Mouse (Mus musculus): ENCODE results near the gene Rab23. TPM values are rescaled to one million over a fixed set of nuclear protein-coding genes. Genes with fewer than 3 reads are reported as not detected.

Gene Rab23
- polyA plus RNA-seq, 1 experiment from 2014 or later: 33.3 TPM

DNA sequence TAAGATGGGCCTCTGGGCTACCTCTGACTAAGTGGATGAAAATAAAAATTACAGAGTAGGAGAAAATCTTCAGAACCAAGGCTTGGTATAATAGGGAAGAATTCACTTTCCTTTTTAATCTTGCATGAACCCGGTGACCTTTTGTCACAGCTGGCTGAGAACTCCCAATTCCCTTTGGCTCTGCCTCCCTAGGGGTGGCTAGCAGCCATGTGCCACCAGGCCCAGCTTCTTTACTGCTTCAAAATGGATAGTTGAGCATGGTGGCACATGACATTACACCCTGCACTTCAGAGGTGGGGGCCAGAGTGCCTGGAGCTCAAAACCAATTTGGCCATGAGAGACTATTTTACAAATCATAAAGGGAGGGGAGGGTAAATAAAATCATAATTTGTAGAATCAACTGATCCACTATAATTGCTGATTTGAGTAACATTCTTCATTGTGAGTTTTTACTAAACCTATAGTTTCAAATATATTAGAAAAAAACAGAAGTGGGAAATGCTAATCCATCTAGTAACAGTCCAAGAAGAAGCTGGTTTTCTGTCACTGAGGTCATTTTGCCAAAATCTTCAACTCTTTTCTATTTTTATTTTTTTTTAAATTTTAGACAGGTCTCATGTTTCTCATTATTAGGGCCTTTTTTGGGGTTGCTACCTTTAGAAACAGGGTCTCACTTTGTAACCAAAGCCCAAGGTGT is 48.6 kb downstream of the Rab23 start:
- no peaks in the 10 kb centered on the region for H3K27me3 ChIP-seq (ENCODE audit: control insufficient read depth, insufficient read depth, low read depth, low read length)
- peaks cover 14% of the 10 kb centered on the region for H3K36me3 ChIP-seq (ENCODE audit: control insufficient read depth, insufficient read depth, low read length)
- H3K27ac ChIP-seq (ENCODE audit: low read length): no peak overlapping the region
- no peak overlapping the region for H3K4me3 ChIP-seq (ENCODE audit: low read depth, low read length)
- no peak for ATAC-seq
- no peak overlapping the region for H3K9ac ChIP-seq (ENCODE audit: low read depth, low read length)
- 65% methylated on average over 1 of the region's 1 CpGs for WGBS
- no peaks in the 10 kb centered on the region for H3K4me1 ChIP-seq (ENCODE audit: control insufficient read depth, insufficient read depth, low read length)
- no peaks in the 10 kb centered on the region for H3K9me3 ChIP-seq (replicated peaks; ENCODE audit: control insufficient read depth, low read length, poor library complexity, severe bottlenecking)
- H3K4me2 ChIP-seq (ENCODE audit: low read length): no peak overlapping the region

DNA sequence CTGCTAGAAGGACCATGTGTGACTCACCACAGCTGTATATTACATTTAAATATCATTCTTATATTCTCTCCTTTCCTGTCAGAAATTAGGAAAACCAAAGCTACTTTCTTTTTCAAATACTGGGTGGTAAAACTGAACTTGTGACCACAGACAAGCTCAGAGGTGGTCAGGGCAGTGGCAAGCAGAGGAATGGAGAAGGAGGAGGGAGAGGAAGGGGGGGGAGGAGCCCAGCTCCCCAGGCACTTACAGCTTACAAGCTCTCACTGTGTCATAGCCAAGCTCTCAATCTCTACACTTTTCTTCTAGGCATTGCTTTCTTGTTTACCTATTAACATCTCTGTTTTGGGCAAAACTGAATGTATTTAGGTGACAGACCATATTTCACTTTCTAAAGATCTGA is 49.1 kb downstream of the Rab23 start:
- Histone ChIP-seq H3K36me3 (ENCODE audit: control insufficient read depth, insufficient read depth, low read length) (peaks cover 14% of the 10 kb centered on the region), H3K27ac (ENCODE audit: low read length) (no peak overlapping the region), H3K4me1 (ENCODE audit: control insufficient read depth, insufficient read depth, low read length) (no peaks in the 10 kb centered on the region), H3K4me3 (ENCODE audit: low read depth, low read length) (no peak overlapping the region), H3K9me3 (replicated peaks; ENCODE audit: control insufficient read depth, low read length, poor library complexity, severe bottlenecking) (no peaks in the 10 kb centered on the region), H3K4me2 (ENCODE audit: low read length) (no peak overlapping the region), H3K27me3 (ENCODE audit: control insufficient read depth, insufficient read depth, low read depth, low read length) (no peaks in the 10 kb centered on the region), H3K9ac (ENCODE audit: low read depth, low read length) (no peak overlapping the region)
- ATAC-seq: no peak

DNA sequence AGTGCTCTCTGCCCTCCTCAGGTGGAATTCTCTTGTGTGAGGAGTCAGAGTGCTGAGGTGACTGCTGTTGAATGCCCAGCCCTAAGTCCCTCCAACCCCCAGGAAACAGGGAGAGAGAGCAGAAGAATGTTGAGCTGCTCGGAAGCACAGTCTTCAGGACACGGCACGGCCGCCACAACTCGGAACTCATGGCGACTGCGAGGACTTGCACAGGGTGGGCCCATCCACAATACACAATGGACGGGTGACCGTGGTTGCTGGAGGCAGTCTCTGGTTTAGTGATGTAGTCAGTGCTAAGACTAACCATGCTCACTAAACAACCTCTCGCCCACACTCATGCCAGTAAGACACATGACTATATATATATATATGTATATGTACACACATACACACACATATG is 51.9 kb downstream of the Rab23 start:
- Histone ChIP-seq H3K9ac (ENCODE audit: low read depth, low read length) (no peak overlapping the region), H3K27me3 (ENCODE audit: control insufficient read depth, insufficient read depth, low read depth, low read length) (no peaks in the 10 kb centered on the region), H3K4me3 (ENCODE audit: low read depth, low read length) (no peak overlapping the region), H3K4me1 (ENCODE audit: control insufficient read depth, insufficient read depth, low read length) (no peaks in the 10 kb centered on the region), H3K9me3 (replicated peaks; ENCODE audit: control insufficient read depth, low read length, poor library complexity, severe bottlenecking) (no peaks in the 10 kb centered on the region), H3K36me3 (ENCODE audit: control insufficient read depth, insufficient read depth, low read length) (peaks cover 20% of the 10 kb centered on the region), H3K27ac (ENCODE audit: low read length) (no peak overlapping the region), H3K4me2 (ENCODE audit: low read length) (no peak overlapping the region)
- 90% methylated on average over 10 of the region's 10 CpGs for WGBS
- ATAC-seq: no peak

DNA sequence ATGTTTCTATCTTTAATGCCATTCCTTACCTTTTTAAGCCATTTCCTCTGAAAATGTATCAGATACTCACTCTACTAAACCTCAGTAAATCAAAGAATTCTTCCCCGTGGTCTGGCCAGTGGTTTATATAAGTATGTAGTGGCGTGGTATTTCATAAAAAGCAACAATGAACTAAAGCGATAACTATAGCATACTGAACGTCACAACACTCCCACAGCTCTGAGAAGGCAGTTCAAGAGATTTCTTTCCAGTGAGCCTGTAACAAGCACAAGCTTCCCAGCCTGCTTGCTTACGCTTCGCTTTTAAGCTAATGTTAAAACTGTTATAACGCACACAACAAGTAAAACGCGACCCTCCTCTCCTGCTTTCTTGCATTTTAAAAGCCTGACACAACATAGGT is 52.4 kb downstream of the Rab23 start:
- WGBS: 95% methylated on average over 9 of the region's 9 CpGs
- no peak overlapping the region for H3K27ac ChIP-seq (ENCODE audit: low read length)
- no peak for ATAC-seq
- H3K9me3 ChIP-seq (replicated peaks; ENCODE audit: control insufficient read depth, low read length, poor library complexity, severe bottlenecking): no peaks in the 10 kb centered on the region
- peaks cover 22% of the 10 kb centered on the region for H3K36me3 ChIP-seq (ENCODE audit: control insufficient read depth, insufficient read depth, low read length)
- H3K4me1 ChIP-seq (ENCODE audit: control insufficient read depth, insufficient read depth, low read length): no peaks in the 10 kb centered on the region
- no peak overlapping the region for H3K4me3 ChIP-seq (ENCODE audit: low read depth, low read length)
- H3K9ac ChIP-seq (ENCODE audit: low read depth, low read length): no peak overlapping the region
- no peak overlapping the region for H3K4me2 ChIP-seq (ENCODE audit: low read length)
- no peaks in the 10 kb centered on the region for H3K27me3 ChIP-seq (ENCODE audit: control insufficient read depth, insufficient read depth, low read depth, low read length)

DNA sequence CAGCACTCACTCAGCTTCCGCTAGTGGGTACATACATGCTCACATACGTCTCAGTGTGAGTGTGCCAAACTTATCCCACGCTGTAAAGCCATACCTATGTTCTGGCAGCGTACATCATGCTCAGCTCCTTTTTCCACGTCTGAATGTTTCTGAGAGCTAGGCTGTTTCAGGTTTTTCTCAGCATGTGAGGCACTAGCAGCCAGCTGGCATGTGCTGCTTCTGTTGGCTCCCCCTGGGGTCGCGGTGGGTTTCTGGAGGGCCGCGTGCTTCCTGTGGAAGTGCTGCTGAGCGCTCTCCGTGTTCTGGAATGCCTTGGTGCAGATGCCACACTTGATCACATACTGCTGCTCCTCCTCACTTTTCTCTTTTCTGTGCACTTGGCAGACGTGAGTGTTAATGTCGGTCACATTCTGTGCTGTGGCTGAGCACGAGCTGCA is 56.5 kb downstream of the Rab23 start:
- ATAC-seq: no peak
- no peak overlapping the region for H3K4me3 ChIP-seq (ENCODE audit: low read depth, low read length)

DNA sequence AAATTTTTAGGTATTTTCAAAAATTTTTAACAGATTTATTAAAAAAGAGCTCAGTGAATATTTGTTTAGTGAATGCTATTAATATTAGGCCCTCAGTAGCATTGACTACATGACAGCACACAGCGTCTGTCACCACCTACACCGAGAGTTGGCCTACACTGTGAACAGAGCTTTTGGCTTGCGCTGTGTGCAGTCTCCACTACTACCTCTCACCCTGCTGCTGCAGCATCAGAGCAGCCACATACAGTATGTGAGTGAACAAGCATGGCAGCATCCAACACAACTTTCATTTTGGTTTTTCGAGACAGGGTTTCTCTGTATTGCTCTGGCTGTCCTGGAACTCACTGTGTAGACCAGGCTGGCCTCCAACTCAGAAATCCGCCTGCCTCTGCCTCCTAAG is 64.9 kb downstream of the Rab23 start:
- no peak for ATAC-seq
- Histone ChIP-seq H3K4me3 (ENCODE audit: low read depth, low read length) (no peak overlapping the region), H3K4me2 (ENCODE audit: low read length) (no peak overlapping the region), H3K27ac (ENCODE audit: low read length) (no peak overlapping the region), H3K9me3 (replicated peaks; ENCODE audit: control insufficient read depth, low read length, poor library complexity, severe bottlenecking) (no peaks in the 10 kb centered on the region), H3K4me1 (ENCODE audit: control insufficient read depth, insufficient read depth, low read length) (no peaks in the 10 kb centered on the region), H3K36me3 (ENCODE audit: control insufficient read depth, insufficient read depth, low read length) (peaks cover 2% of the 10 kb centered on the region; the same call in 1 of the 2 replicates), H3K27me3 (ENCODE audit: control insufficient read depth, insufficient read depth, low read depth, low read length) (no peaks in the 10 kb centered on the region), H3K9ac (ENCODE audit: low read depth, low read length) (no peak overlapping the region)
- 98% methylated on average over 5 of the region's 5 CpGs for WGBS

More for the DNA sequence above, 56.5 kb downstream of the Rab23 start:
- 88% methylated on average over 14 of the region's 14 CpGs for WGBS
- Histone ChIP-seq H3K27ac (ENCODE audit: low read length) (no peak overlapping the region), H3K36me3 (ENCODE audit: control insufficient read depth, insufficient read depth, low read length) (peaks cover 11% of the 10 kb centered on the region), H3K9me3 (replicated peaks; ENCODE audit: control insufficient read depth, low read length, poor library complexity, severe bottlenecking) (no peaks in the 10 kb centered on the region), H3K4me1 (ENCODE audit: control insufficient read depth, insufficient read depth, low read length) (no peaks in the 10 kb centered on the region), H3K9ac (ENCODE audit: low read depth, low read length) (no peak overlapping the region), H3K27me3 (ENCODE audit: control insufficient read depth, insufficient read depth, low read depth, low read length) (no peaks in the 10 kb centered on the region), H3K4me2 (ENCODE audit: low read length) (no peak overlapping the region)

DNA sequence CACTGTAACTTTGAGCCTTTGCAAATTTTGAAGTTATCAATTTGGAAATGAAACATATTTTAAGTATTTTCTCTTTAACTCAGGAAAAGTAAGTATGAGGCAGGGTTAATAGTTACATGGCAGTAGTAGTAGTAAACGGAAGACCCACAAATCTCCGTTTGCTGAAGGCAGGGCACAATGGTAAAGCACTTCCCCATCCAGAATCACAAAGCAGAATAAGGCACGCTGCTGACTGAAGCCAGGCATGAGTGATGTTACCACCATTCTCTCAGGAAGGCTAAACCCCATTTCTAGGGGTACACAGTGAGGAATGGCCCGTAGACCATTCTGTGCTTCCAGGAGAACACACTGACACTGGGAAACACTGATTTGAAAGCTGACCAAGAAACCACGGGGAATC is 68.4 kb downstream of the Rab23 start:
- H3K4me2 ChIP-seq (ENCODE audit: low read length): no peak overlapping the region
- WGBS: 87% methylated on average over 5 of the region's 5 CpGs
- no peaks in the 10 kb centered on the region for H3K9me3 ChIP-seq (replicated peaks; ENCODE audit: control insufficient read depth, low read length, poor library complexity, severe bottlenecking)
- no peak overlapping the region for H3K4me3 ChIP-seq (ENCODE audit: low read depth, low read length)
- no peak overlapping the region for H3K9ac ChIP-seq (ENCODE audit: low read depth, low read length)
- H3K4me1 ChIP-seq (ENCODE audit: control insufficient read depth, insufficient read depth, low read length): no peaks in the 10 kb centered on the region
- H3K27me3 ChIP-seq (ENCODE audit: control insufficient read depth, insufficient read depth, low read depth, low read length): no peaks in the 10 kb centered on the region
- H3K27ac ChIP-seq (ENCODE audit: low read length): no peak overlapping the region
- ATAC-seq: no peak
- no peaks in the 10 kb centered on the region for H3K36me3 ChIP-seq (ENCODE audit: control insufficient read depth, insufficient read depth, low read length)

DNA sequence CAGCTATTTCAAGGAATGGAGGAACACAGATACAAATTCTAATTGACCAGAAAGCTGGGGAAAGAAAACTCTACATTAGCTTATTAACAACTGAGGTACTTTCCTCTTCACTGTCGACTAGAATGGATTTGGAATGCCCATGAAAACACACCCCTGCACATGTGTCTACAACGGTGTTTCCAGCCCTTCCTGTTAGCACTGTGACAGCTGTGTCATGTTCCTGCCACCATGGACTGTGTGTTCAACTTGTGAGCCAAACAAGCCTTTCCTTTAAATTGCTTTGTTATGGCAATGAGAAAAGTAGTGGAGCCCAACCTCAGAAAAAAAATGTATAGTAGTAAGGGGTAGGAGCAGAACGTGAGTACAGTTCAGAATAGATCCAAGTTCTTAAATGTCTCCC is 68.8 kb downstream of the Rab23 start:
- Histone ChIP-seq H3K4me2 (ENCODE audit: low read length) (no peak overlapping the region), H3K27me3 (ENCODE audit: control insufficient read depth, insufficient read depth, low read depth, low read length) (no peaks in the 10 kb centered on the region), H3K9ac (ENCODE audit: low read depth, low read length) (no peak overlapping the region), H3K4me3 (ENCODE audit: low read depth, low read length) (no peak overlapping the region), H3K9me3 (replicated peaks; ENCODE audit: control insufficient read depth, low read length, poor library complexity, severe bottlenecking) (no peaks in the 10 kb centered on the region), H3K4me1 (ENCODE audit: control insufficient read depth, insufficient read depth, low read length) (no peaks in the 10 kb centered on the region), H3K27ac (ENCODE audit: low read length) (no peak overlapping the region), H3K36me3 (ENCODE audit: control insufficient read depth, insufficient read depth, low read length) (no peaks in the 10 kb centered on the region)
- ATAC-seq: no peak
- 69% methylated on average over 3 of the region's 3 CpGs for WGBS
